Mouse (Mus musculus) embryonic facial prominence, embryonic 15.5 days (tissue): Measurements from ENCODE around the gene Rnf145. TPM values are rescaled to one million over a fixed set of nuclear protein-coding genes. Genes with fewer than 3 reads are reported as not detected.
"Not testable (repeated sequence)": the region's sequence is repeated elsewhere in the genome, so short reads cannot be mapped to it uniquely, and the experiment has no call there.

ENCODE experiments used
- ATAC-seq: fragments of 200-750 bp; cut with Nextera tagmentation; 2 replicates; pipeline ENCODE4 v1.8.0; 2017; ENCODE audit warnings: low read depth, moderate TSS enrichment; ENCODE audit not compliant: insufficient number of reproducible peaks, low FRiP score, low TSS enrichment
- H3K27ac ChIP-seq: fragments of 300-500 bp; sonication (generic); replicated peaks from 2 replicates; pipeline ENCODE4 v1.5.1; 2015; ENCODE audit warnings: mild to moderate bottlenecking, inconsistent platforms
- H3K27me3 ChIP-seq: fragments of 300-500 bp; sonication (generic); 2 replicates; pipeline ENCODE4 v1.6.1; 2015; ENCODE audit warnings: inconsistent platforms
- H3K36me3 ChIP-seq: fragments of 300-500 bp; sonication (generic); 2 replicates; pipeline ENCODE4 v1.6.1; 2015; ENCODE audit warnings: mild to moderate bottlenecking, inconsistent platforms
- H3K4me1 ChIP-seq: fragments of 300-500 bp; sonication (generic); 2 replicates; pipeline ENCODE4 v1.6.1; 2015; ENCODE audit warnings: inconsistent platforms
- H3K4me2 ChIP-seq: fragments of 300-500 bp; sonication (generic); replicated peaks from 2 replicates; pipeline ENCODE4 v1.6.1; 2015; ENCODE audit warnings: mild to moderate bottlenecking, inconsistent platforms
- H3K4me3 ChIP-seq: fragments of 300-500 bp; sonication (generic); replicated peaks from 2 replicates; pipeline ENCODE4 v1.5.1; 2015; ENCODE audit warnings: mild to moderate bottlenecking, inconsistent platforms
- H3K9ac ChIP-seq: fragments of 300-500 bp; sonication (generic); 2 replicates; pipeline ENCODE4 v1.6.1; 2015; ENCODE audit warnings: inconsistent platforms
- H3K9me3 ChIP-seq: fragments of 300-500 bp; sonication (generic); replicated peaks from 2 replicates; pipeline ENCODE4 v1.6.1; 2016; ENCODE audit warnings: inconsistent platforms
- WGBS: fragments of 180-500 bp; shearing (Covaris S2); methylation state at CpG from one replicate; pipeline ENCODE4 v1.1.7; 2015; 5-methylcytosine and 5-hydroxymethylcytosine counted together
- polyA plus RNA-seq: library from polyadenylated mRNA; unstranded; fragments of >200 nt; fragmentation: Nextera tagmentation; extraction: Ambion mirVana; gene quantifications from 2 replicates; pipeline ENCODE4 v1.2.1, GENCODE M21; 2015

Gene Rnf145
- polyA plus RNA-seq, 1 experiment from 2014 or later = 77.5 TPM

DNA sequence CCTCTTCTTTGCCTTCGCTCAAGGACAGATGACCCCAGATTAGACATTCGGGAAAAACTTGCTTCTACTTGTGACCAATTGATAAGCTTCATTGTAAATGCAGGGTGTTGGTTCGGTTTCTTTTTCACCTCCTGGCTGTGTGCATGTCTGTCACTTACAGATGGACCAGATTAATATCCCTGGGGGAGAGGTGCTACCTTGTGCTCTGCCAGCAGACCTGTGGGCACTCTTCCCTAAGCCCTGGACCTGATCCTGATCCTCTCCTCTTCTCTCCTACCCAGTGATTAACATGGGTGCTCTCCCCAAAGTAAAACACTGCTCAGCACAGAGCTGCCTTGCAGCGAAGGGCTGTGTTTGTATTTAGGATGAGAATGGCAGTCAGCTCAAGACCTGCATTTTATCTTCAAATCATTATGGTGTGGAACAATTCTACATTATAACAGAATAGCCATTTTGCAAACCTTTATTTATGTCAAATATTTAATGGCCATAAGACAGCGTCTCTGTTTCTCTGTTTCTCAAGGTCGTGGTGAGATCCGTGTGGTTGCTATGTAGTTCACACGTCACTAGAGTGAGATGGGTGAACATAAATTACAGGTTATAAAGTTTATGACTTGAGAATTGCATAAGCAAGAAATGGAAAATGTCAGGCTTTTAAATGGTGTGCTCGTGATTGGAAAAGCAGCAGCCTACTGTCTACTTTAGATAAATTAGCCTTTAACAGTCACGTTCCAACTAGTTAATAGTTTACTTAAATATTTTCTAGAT lies 30.9 kb downstream of the Rnf145 start:
- Histone ChIP-seq H3K4me2 (no peak overlapping the region), H3K4me1 (no peaks in the 10 kb centered on the region), H3K9ac (no peak overlapping the region), H3K4me3 (no peak overlapping the region), H3K27me3 (no peaks in the 10 kb centered on the region), H3K36me3 (peaks cover 77% of the 10 kb centered on the region), H3K9me3 (peaks cover 3% of the 10 kb centered on the region), H3K27ac (no peak overlapping the region)
- 93% methylated on average over 10 of the region's 10 CpGs for WGBS
- ATAC-seq = no peak

GRCm38 (mm10) chr11:44550996-44551395 lies 32.2 kb downstream of the Rnf145 start:
- ATAC-seq = no peak
- Histone ChIP-seq H3K4me3 (no peak overlapping the region), H3K9ac (no peak overlapping the region), H3K36me3 (peaks cover 71% of the 10 kb centered on the region), H3K27me3 (no peaks in the 10 kb centered on the region), H3K27ac (no peak overlapping the region), H3K4me2 (no peak overlapping the region), H3K4me1 (no peaks in the 10 kb centered on the region), H3K9me3 (peaks cover 3% of the 10 kb centered on the region)
- WGBS = 90% methylated on average over 6 of the region's 6 CpGs

GRCm38 (mm10) chr11:44554339-44554738 lies 35.6 kb downstream of the Rnf145 start:
- ATAC-seq = no peak
- Histone ChIP-seq H3K9ac (no peak overlapping the region), H3K36me3 (peaks cover 62% of the 10 kb centered on the region), H3K9me3 (peaks cover 3% of the 10 kb centered on the region), H3K27ac (no peak overlapping the region), H3K4me3 (no peak overlapping the region), H3K27me3 (no peaks in the 10 kb centered on the region), H3K4me1 (no peaks in the 10 kb centered on the region), H3K4me2 (no peak overlapping the region)
- 91% methylated on average over 4 of the region's 4 CpGs for WGBS

DNA sequence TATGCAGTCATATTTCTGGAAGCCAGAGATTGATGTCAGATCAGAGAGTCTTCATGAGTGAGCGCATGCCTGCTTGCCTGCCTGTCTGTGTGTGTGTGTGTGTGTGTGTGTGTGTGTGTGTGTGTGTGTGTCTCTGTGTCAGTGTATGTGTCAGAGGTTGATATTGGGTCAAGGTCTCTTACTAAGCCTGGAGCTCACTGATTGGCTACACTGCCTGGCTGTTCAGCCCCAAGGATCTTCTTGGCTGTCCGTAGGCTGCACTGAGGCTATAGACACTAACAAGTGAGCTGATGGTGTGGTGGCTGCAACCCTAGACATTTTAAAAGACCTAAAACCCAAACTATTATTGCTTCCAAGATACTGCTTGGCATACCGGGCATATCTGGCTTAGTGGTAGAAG lies 39.8 kb downstream of the Rnf145 start:
- Histone ChIP-seq H3K27ac (no peak overlapping the region), H3K27me3 (no peaks in the 10 kb centered on the region), H3K4me1 (no peaks in the 10 kb centered on the region), H3K4me2 (no peak overlapping the region), H3K9me3 (no peaks in the 10 kb centered on the region), H3K4me3 (no peak overlapping the region), H3K9ac (no peak overlapping the region), H3K36me3 (peaks cover 60% of the 10 kb centered on the region)
- ATAC-seq = no peak
- WGBS = 85% methylated on average over 3 of the region's 3 CpGs

GRCm38 (mm10) chr11:44559466-44559865 lies 40.7 kb downstream of the Rnf145 start:
- Histone ChIP-seq H3K4me2 (no peak overlapping the region), H3K27me3 (no peaks in the 10 kb centered on the region), H3K27ac (no peak overlapping the region), H3K4me3 (no peak overlapping the region), H3K36me3 (peaks cover 64% of the 10 kb centered on the region), H3K9me3 (no peaks in the 10 kb centered on the region), H3K9ac (no peak overlapping the region), H3K4me1 (no peaks in the 10 kb centered on the region)
- WGBS = 87% methylated on average over 6 of the region's 6 CpGs
- no peak for ATAC-seq

- Histone ChIP-seq H3K9me3 (no peaks in the 10 kb centered on the region), H3K4me1 (no peaks in the 10 kb centered on the region), H3K36me3 (peaks cover 70% of the 10 kb centered on the region), H3K4me2 (no peak overlapping the region), H3K27ac (no peak overlapping the region), H3K4me3 (no peak overlapping the region), H3K9ac (no peak overlapping the region), H3K27me3 (no peaks in the 10 kb centered on the region)
- WGBS = 80% methylated on average over 8 of the region's 8 CpGs
- ATAC-seq = no peak
These were observed 41.6 kb downstream of the Rnf145 start for GRCm38 (mm10) chr11:44560396-44560795.

DNA sequence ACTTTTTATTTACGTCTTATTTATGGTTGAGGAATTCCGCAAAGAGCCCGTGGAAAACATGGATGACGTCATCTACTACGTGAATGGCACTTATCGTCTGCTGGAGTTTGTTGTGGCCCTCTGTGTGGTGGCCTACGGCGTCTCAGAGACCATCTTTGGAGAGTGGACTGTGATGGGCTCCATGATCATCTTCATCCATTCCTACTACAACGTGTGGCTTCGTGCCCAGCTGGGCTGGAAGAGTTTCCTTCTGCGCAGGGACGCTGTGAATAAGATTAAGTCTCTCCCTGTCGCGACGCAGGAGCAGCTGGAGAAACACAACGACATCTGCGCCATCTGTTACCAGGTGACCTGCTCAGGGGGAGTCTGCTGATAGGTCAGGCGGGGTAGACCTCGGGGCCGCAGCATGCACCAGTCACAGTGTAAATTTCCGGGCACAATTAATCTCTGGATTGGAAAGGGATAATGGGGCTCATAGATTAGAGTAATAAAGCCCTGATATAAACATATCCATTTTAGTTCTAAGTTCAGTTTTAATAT lies 42.8 kb downstream of the Rnf145 start:
- H3K4me3 ChIP-seq = no peak overlapping the region
- H3K27ac ChIP-seq = no peak overlapping the region
- no peak for ATAC-seq
- H3K4me2 ChIP-seq = no peak overlapping the region
- H3K9me3 ChIP-seq = no peaks in the 10 kb centered on the region
- 89% methylated on average over 21 of the region's 21 CpGs for WGBS
- H3K36me3 ChIP-seq = peaks cover 81% of the 10 kb centered on the region
- H3K27me3 ChIP-seq = no peaks in the 10 kb centered on the region
- H3K9ac ChIP-seq = no peak overlapping the region
- H3K4me1 ChIP-seq = no peaks in the 10 kb centered on the region

DNA sequence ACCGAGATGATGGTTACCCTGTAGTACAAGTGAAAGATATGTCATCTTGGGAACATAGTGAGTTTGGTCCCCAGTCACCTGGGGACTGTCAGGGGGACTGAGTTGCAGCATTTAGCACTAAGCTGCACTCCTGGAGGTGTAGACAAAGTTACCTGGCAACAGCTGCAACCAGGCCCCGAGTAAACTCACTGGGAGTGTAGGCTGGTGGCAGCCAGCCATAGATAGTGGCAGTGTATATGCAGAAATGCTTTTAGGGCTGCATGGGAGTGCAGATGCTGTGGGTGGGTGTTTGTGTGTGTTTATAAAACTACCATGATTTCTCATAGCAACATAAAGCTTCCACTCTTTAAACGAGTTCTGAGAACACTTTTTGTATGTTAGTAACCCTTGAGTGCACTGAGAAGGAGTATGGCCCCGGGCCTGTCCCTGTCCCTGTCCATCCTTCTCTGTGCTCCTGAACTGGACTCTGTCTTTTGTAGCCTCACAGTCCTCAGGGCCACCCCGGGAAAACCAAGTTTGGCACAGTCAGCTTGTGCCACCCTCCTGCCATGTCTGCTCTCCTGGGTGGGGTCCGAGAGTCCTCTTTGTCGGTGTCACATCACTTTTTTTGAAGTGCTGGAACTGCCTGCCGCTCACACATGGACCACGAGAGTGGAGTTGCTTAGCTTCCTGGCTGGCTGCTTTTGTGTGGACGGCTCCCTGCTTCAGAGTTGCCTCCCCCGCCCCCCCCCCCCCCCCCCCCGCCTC lies 43.8 kb downstream of the Rnf145 start:
- no peak for ATAC-seq
- Histone ChIP-seq H3K9me3 (no peaks in the 10 kb centered on the region), H3K4me2 (no peak overlapping the region), H3K4me1 (no peaks in the 10 kb centered on the region), H3K27ac (no peak overlapping the region; the same call in 1 of the 2 replicates), H3K27me3 (no peaks in the 10 kb centered on the region), H3K36me3 (peaks cover 84% of the 10 kb centered on the region), H3K9ac (no peak overlapping the region), H3K4me3 (no peak overlapping the region)
- 78% methylated on average over 12 of the region's 12 CpGs for WGBS

DNA sequence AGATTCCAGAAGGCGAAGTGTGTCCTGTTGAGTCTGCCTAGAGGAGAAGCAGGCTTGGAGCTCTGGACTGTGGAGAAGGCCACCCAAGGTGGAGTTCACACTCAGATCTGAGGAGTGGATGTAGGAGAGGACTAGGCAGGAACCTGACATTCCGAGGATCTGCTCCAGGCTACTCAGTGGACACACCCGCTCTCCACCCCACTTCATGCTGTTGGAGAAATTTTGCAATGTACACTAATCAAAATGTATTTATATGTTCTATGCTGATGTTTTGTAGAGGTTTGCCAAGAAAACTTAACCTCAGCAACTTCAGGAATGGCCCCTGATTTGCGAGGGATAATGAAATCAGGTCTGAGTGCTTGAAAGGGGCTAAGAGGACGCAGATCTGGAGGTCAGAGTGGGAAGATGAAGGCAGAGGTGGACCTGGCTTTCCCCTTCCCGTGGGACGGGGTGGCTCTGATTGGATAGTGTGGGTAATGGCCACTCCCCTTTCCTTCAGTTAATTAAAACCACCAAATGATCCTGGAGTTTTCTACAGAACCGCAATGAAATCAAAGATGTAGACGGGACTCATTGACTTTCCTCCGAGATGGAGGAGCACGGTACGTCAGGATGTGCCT lies 45.6 kb downstream of the Rnf145 start:
- H3K27ac ChIP-seq = no peak overlapping the region
- H3K36me3 ChIP-seq = peaks cover 74% of the 10 kb centered on the region
- 88% methylated on average over 12 of the region's 12 CpGs for WGBS
- H3K9me3 ChIP-seq = no peaks in the 10 kb centered on the region
- no peaks in the 10 kb centered on the region for H3K27me3 ChIP-seq
- ATAC-seq = no peak
- H3K4me2 ChIP-seq = no peak overlapping the region
- no peak overlapping the region for H3K4me3 ChIP-seq
- no peak overlapping the region for H3K9ac ChIP-seq
- H3K4me1 ChIP-seq = no peaks in the 10 kb centered on the region

DNA sequence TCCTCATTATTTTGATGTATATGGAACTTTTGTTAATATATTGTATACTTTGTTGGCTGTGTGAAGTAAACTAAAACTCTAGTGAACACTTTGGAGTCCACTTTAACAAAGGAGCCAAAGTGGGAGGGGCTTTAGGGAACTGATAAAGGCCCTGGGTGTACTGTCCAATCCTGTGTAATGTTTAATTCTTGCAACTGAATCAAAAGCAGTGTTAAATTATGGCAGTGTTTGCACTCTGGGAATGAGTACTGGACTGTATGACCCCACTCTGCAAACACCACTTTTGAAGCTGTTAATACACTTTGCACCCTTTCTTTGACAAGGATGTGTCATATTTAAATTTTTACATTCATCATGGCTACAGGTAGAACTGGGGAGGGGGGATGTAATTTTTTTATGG lies 46.2 kb downstream of the Rnf145 start:
- no peak overlapping the region for H3K4me2 ChIP-seq
- no peaks in the 10 kb centered on the region for H3K4me1 ChIP-seq
- H3K27me3 ChIP-seq = no peaks in the 10 kb centered on the region
- H3K36me3 ChIP-seq = peaks cover 71% of the 10 kb centered on the region
- no peak overlapping the region for H3K4me3 ChIP-seq
- no peak overlapping the region for H3K9ac ChIP-seq
- no peaks in the 10 kb centered on the region for H3K9me3 ChIP-seq
- no peak overlapping the region for H3K27ac ChIP-seq
- no peak for ATAC-seq

DNA sequence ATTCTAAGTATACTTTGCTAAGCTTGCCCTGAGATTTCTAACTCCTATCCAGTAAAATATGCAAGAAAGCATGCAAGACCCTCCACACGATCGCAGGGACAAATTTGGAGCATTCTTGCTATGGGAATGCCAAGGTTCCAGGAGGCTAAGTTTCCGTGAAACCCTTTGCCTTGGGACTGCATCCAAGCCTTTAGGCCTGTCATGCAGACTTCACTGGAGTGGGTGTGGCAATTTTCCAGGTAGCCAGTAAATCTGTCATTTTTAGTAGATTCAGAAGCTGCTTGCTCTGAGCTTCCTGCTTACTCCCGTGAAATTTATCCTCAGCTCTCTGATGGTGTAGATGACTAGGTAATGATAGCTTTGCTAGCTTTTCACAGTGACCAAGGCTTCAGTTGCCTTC lies 51.6 kb downstream of the Rnf145 start:
- WGBS = 84% methylated on average over 4 of the region's 4 CpGs
- ATAC-seq, H3K9ac ChIP-seq: not testable (repeated sequence)

More for the DNA sequence above, 51.6 kb downstream of the Rnf145 start:
- H3K27ac ChIP-seq, H3K9me3 ChIP-seq, H3K4me2 ChIP-seq, H3K4me1 ChIP-seq, H3K4me3 ChIP-seq, H3K27me3 ChIP-seq: not testable (repeated sequence)
- H3K36me3 ChIP-seq = peaks cover 26% of the 10 kb centered on the region
